Mouse (Mus musculus) liver, embryonic 16.5 days (tissue): ENCODE measurements around the gene Kdr. TPM values are rescaled to one million over a fixed set of nuclear protein-coding genes. Genes with fewer than 3 reads are reported as not detected.
"Not testable (repeated sequence)": the region's sequence is repeated elsewhere in the genome, so short reads cannot be mapped to it uniquely, and the experiment has no call there.

Experiments used
- ATAC-seq: fragments of 200-750 bp; cut with Nextera tagmentation; 2 replicates; pipeline ENCODE4 v1.8.0; 2017; ENCODE audit warnings: low read depth, mild to moderate bottlenecking, moderate number of reproducible peaks, moderate library complexity
- H3K27ac ChIP-seq: fragments of 300-500 bp; sonication (generic); 2 replicates; pipeline ENCODE4 v1.5.1; 2014; ENCODE audit warnings: mild to moderate bottlenecking, low read length
- H3K27me3 ChIP-seq: fragments of 300-500 bp; sonication (generic); 2 replicates; pipeline ENCODE4 v1.6.1; 2014; ENCODE audit warnings: low read depth, low read length, mixed read lengths; ENCODE audit not compliant: control insufficient read depth, insufficient read depth
- H3K36me3 ChIP-seq: fragments of 300-500 bp; sonication (generic); 2 replicates; pipeline ENCODE4 v1.6.1; 2014; ENCODE audit warnings: mild to moderate bottlenecking; ENCODE audit not compliant: control insufficient read depth, insufficient read depth
- H3K4me1 ChIP-seq: fragments of 300-500 bp; sonication (generic); 2 replicates; pipeline ENCODE4 v1.6.1; 2014; ENCODE audit warnings: low read depth, low read length, mixed read lengths; ENCODE audit not compliant: control insufficient read depth
- H3K4me2 ChIP-seq: fragments of 300-500 bp; sonication (generic); 2 replicates; pipeline ENCODE4 v1.6.1; 2014; ENCODE audit warnings: low read depth, low read length, mixed read lengths
- H3K4me3 ChIP-seq: fragments of 300-500 bp; sonication (generic); 2 replicates; pipeline ENCODE4 v1.5.1; 2014; ENCODE audit warnings: low read depth, mild to moderate bottlenecking, low read length
- H3K9ac ChIP-seq: fragments of 300-500 bp; sonication (generic); 2 replicates; pipeline ENCODE4 v1.6.1; 2014; ENCODE audit warnings: low read depth, low read length
- H3K9me3 ChIP-seq: fragments of 300-500 bp; sonication (generic); replicated peaks from 2 replicates; pipeline ENCODE4 v1.6.1; 2016; ENCODE audit warnings: low read length; ENCODE audit not compliant: control insufficient read depth
- WGBS: fragments of 180-500 bp; shearing (Covaris S2); extraction: QIAGEN DNeasy Blood & Tissue Kit; methylation state at CpG from one replicate; pipeline ENCODE4 v1.1.7; 2014; ENCODE audit not compliant: insufficient replicate concordance; 5-methylcytosine and 5-hydroxymethylcytosine counted together
- polyA plus RNA-seq: library from polyadenylated mRNA; unstranded; fragments of >200 nt; fragmentation: Nextera tagmentation; extraction: Ambion mirVana; gene quantifications from 2 replicates; pipeline ENCODE4 v1.2.1, GENCODE M21; 2015

The Kdr gene
- polyA plus RNA-seq, 1 experiment from 2014 or later: 9.6 TPM

GRCm38 (mm10) chr5:75934201-75934600 is 44.1 kb downstream of the Kdr start:
- no peak overlapping the region for H3K9ac ChIP-seq
- WGBS: 65% methylated on average over 10 of the region's 10 CpGs
- no peak overlapping the region for H3K4me3 ChIP-seq
- peaks cover 6% of the 10 kb centered on the region for H3K4me1 ChIP-seq
- no peak overlapping the region for H3K4me2 ChIP-seq
- no peak overlapping the region for H3K27ac ChIP-seq
- H3K9me3 ChIP-seq: no peaks in the 10 kb centered on the region
- no peak for ATAC-seq
- H3K36me3 ChIP-seq: no peaks in the 10 kb centered on the region
- no peaks in the 10 kb centered on the region for H3K27me3 ChIP-seq

- H3K27me3 ChIP-seq: no peaks in the 10 kb centered on the region
- ATAC-seq: peak; percentile 50; the same call in 1 of the 2 replicates
- peak overlapping the region; percentile 36 for H3K4me2 ChIP-seq
- H3K27ac ChIP-seq: peak overlapping the region; percentile 19
- H3K36me3 ChIP-seq: no peaks in the 10 kb centered on the region
- peak overlapping the region; percentile 27 for H3K4me3 ChIP-seq
- H3K9me3 ChIP-seq: no peaks in the 10 kb centered on the region
- peaks cover 6% of the 10 kb centered on the region for H3K4me1 ChIP-seq
- WGBS: 16% methylated on average over 20 of the region's 20 CpGs
- no peak overlapping the region for H3K9ac ChIP-seq
Measured at GRCm38 (mm10) chr5:75933521-75934044, 44.7 kb downstream of the Kdr start.

DNA sequence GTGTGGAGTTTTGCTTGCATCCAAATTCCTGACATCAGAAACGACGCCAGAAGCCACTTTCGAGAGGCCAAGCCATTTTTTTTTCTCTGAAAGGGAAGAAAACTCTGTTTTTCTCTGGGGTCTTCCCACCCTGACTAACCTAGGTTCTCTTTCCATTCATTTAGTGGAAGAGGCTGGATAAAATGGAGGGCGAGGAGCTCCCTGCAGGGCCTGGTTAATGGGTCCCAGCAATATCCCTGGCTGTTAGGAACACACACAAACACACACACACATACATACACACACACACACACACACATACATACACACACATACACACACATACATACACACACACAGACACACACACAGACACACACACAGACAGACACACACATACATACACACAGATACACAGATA is 46.8 kb downstream of the Kdr start:
- WGBS: 69% methylated on average over 4 of the region's 4 CpGs
- not testable (repeated sequence) for H3K27ac ChIP-seq, H3K4me3 ChIP-seq, H3K4me1 ChIP-seq, H3K4me2 ChIP-seq, H3K9me3 ChIP-seq, H3K27me3 ChIP-seq, H3K9ac ChIP-seq, H3K36me3 ChIP-seq, ATAC-seq

- no peaks in the 10 kb centered on the region for H3K27me3 ChIP-seq
- peak; percentile 69 for ATAC-seq
- no peaks in the 10 kb centered on the region for H3K9me3 ChIP-seq
- no peak overlapping the region for H3K4me2 ChIP-seq
- WGBS: 27% methylated on average over 7 of the region's 7 CpGs
- no peaks in the 10 kb centered on the region for H3K36me3 ChIP-seq
- H3K4me3 ChIP-seq: no peak overlapping the region
- H3K27ac ChIP-seq: no peak overlapping the region
- peaks cover 6% of the 10 kb centered on the region for H3K4me1 ChIP-seq
- no peak overlapping the region for H3K9ac ChIP-seq
Measured at GRCm38 (mm10) chr5:75929960-75930359, 48.3 kb downstream of the Kdr start.

DNA sequence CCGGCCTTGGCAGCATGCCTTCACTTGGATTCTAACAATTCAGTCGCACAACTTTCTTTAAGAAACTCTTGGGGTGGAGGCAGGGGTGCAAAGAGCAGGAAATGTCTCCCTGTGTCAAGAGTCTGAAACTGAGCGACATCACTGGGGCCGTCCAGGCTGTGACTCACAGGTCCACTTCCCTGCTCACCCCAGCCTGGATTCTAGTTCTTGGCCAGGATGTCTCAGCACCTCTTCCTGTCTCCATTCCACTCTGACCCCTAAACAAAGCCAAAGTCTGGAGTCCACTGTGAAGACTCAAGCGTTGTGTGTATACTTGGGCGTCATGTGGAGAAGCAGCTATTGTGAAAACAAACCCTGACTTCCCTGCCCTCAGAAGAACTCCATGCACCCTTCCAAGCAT is 55.6 kb downstream of the Kdr start:
- no peaks in the 10 kb centered on the region for H3K27me3 ChIP-seq
- ATAC-seq: peak; percentile 53
- 41% methylated on average over 6 of the region's 6 CpGs for WGBS
- H3K36me3 ChIP-seq: no peaks in the 10 kb centered on the region
- no peak overlapping the region for H3K4me2 ChIP-seq
- H3K9ac ChIP-seq: no peak overlapping the region
- no peak overlapping the region for H3K4me3 ChIP-seq
- H3K9me3 ChIP-seq: no peaks in the 10 kb centered on the region
- H3K27ac ChIP-seq: no peak overlapping the region
- H3K4me1 ChIP-seq: no peaks in the 10 kb centered on the region

GRCm38 (mm10) chr5:75921730-75922387 is 56.4 kb downstream of the Kdr start:
- no peak for ATAC-seq
- H3K27ac ChIP-seq: no peak overlapping the region

GRCm38 (mm10) chr5:75919601-75920000 is 58.7 kb downstream of the Kdr start:
- WGBS: 79% methylated on average over 7 of the region's 7 CpGs
- Histone ChIP-seq H3K4me3 (no peak overlapping the region), H3K9ac (no peak overlapping the region), H3K4me1 (no peaks in the 10 kb centered on the region), H3K9me3 (no peaks in the 10 kb centered on the region), H3K27me3 (no peaks in the 10 kb centered on the region), H3K27ac (no peak overlapping the region), H3K36me3 (no peaks in the 10 kb centered on the region), H3K4me2 (no peak overlapping the region)
- no peak for ATAC-seq

More at GRCm38 (mm10) chr5:75921730-75922387, 56.4 kb downstream of the Kdr start:
- H3K4me2 ChIP-seq: no peak overlapping the region
- no peak overlapping the region for H3K4me3 ChIP-seq
- H3K9me3 ChIP-seq: no peaks in the 10 kb centered on the region
- H3K9ac ChIP-seq: no peak overlapping the region
- no peaks in the 10 kb centered on the region for H3K4me1 ChIP-seq
- 38% methylated on average over 12 of the region's 12 CpGs for WGBS
- H3K36me3 ChIP-seq: no peaks in the 10 kb centered on the region
- no peaks in the 10 kb centered on the region for H3K27me3 ChIP-seq

- no peaks in the 10 kb centered on the region for H3K4me1 ChIP-seq
- WGBS: 52% methylated on average over 7 of the region's 7 CpGs
- ATAC-seq: no peak
- no peak overlapping the region for H3K27ac ChIP-seq
- H3K4me2 ChIP-seq: no peak overlapping the region
- no peaks in the 10 kb centered on the region for H3K9me3 ChIP-seq
- H3K4me3 ChIP-seq: no peak overlapping the region
- H3K9ac ChIP-seq: no peak overlapping the region
- H3K27me3 ChIP-seq: no peaks in the 10 kb centered on the region
- no peaks in the 10 kb centered on the region for H3K36me3 ChIP-seq
Measured at GRCm38 (mm10) chr5:75918139-75918538, 60.1 kb downstream of the Kdr start.

GRCm38 (mm10) chr5:75917231-75917630 is 61.0 kb downstream of the Kdr start:
- H3K4me3 ChIP-seq: no peak overlapping the region
- no peaks in the 10 kb centered on the region for H3K4me1 ChIP-seq
- 51% methylated on average over 4 of the region's 4 CpGs for WGBS
- no peaks in the 10 kb centered on the region for H3K27me3 ChIP-seq
- no peak overlapping the region for H3K9ac ChIP-seq
- no peak for ATAC-seq
- H3K27ac ChIP-seq: no peak overlapping the region
- no peaks in the 10 kb centered on the region for H3K9me3 ChIP-seq
- no peak overlapping the region for H3K4me2 ChIP-seq
- H3K36me3 ChIP-seq: no peaks in the 10 kb centered on the region
